Mouse (Mus musculus): ENCODE results near the gene Pdzd7. TPM values are rescaled to one million over a fixed set of nuclear protein-coding genes. Genes with fewer than 3 reads are reported as not detected.

Pdzd7 gene
- total and polyA plus RNA-seq, 2 experiments from 2014 or later: 1.9 to 7.7 TPM

DNA sequence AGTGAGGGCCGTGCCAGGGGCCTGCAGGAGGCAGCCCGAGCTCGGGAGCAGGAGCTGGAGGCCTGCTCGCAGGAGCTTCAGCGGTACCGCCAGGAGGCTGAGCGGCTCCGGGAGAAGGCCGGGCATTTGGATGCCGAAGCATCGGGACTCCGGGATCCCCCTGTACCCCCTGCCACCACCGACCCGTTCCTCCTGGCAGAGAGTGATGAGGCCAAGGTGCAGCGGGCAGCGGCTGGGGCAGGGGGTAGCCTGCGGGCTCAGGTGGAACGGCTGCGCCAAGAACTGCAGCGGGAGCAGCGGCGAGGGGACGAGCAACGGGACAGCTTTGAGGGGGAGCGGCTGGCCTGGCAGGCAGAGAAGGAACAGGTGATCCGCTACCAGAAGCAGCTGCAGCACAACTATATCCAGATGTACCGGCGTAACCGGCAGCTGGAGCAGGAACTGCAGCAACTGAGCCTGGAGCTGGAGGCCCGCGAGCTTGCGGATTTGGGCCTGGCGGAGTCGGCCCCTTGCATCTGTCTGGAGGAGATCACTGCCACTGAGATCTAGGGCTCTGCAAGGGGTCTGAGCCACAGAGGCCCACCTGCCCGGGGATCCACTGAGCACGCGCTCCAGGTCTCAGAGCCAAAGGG lies 19.5 kb downstream of the Pdzd7 start:
- 91% methylated on average over 37 of the region's 37 CpGs for WGBS
- ATAC-seq (no peak), DNase-seq (ENCODE audit: low spot score) (no peak)
- Histone ChIP-seq H3K4me3 (ENCODE audit: low read length) (no peak overlapping the region), H3K36me3 (ENCODE audit: insufficient read depth, low read length) (peaks cover 21% of the 10 kb centered on the region), H3K9ac (replicated peaks; ENCODE audit: low read length) (no peak overlapping the region), H3K4me1 (ENCODE audit: insufficient read depth, low read length) (peaks cover 8% of the 10 kb centered on the region), H3K27me3 (ENCODE audit: insufficient read depth, low read length) (no peaks in the 10 kb centered on the region), H3K4me2 (ENCODE audit: low read depth, low read length) (no peak overlapping the region), H3K27ac (no peak overlapping the region), H3K9me3 (ENCODE audit: low read length) (no peaks in the 10 kb centered on the region)
- no peak for TF ChIP-seq CTCF (IDR thresholded peaks at IDR 0.05; ENCODE audit: low read depth)

DNA sequence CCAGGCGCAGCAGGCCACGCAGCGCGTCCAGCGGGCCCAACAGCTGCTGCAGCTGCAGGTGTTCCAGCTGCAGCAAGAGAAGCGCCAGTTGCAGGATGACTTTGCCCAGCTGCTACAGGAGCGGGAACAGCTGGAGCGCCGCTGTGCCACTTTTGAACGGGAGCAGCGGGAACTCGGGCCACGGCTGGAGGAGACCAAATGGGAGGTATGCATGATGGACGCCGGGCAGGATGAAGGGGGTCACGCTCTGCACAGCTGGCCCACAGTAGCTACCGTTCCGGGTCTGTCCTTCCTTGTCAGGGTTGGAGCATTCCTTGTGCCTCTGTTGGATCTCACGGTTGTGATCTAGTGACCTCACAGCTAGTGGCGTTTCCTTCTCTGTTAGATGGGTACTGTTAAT lies 20.7 kb downstream of the Pdzd7 start:
- H3K4me3 ChIP-seq (ENCODE audit: low read length): no peak overlapping the region
- 79% methylated on average over 20 of the region's 20 CpGs for WGBS
- no peak overlapping the region for H3K27ac ChIP-seq
- DNase-seq (ENCODE audit: low spot score) (no peak), ATAC-seq (no peak)
- H3K9me3 ChIP-seq (ENCODE audit: low read length): no peaks in the 10 kb centered on the region
- no peaks in the 10 kb centered on the region for H3K27me3 ChIP-seq (ENCODE audit: insufficient read depth, low read length)
- peaks cover 21% of the 10 kb centered on the region for H3K36me3 ChIP-seq (ENCODE audit: insufficient read depth, low read length)
- H3K4me2 ChIP-seq (ENCODE audit: low read depth, low read length): no peak overlapping the region
- no peak overlapping the region for H3K9ac ChIP-seq (replicated peaks; ENCODE audit: low read length)
- TF ChIP-seq CTCF (IDR thresholded peaks at IDR 0.05; ENCODE audit: low read depth): no peak
- no peaks in the 10 kb centered on the region; the same call in 1 of the 2 replicates for H3K4me1 ChIP-seq (ENCODE audit: insufficient read depth, low read length)

DNA sequence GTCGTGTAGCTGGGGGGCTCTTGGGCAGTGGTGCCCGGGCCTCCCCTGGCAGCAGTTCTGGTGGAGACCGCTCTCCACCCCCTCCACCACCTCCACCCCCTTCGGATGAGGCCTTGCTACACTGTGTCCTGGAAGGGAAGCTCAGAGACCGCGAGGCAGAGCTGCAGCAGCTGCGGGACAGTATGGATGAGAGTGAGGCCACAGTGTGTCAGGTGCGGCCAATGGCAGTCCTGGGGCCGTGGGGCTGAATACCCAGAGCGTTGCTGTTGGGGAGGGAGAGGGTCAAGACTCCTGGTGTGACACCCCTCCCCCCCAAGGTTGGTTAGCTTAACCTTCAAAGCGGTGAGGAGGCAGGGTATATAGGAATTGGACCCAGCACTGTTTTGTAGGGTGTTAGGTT lies 21.5 kb downstream of the Pdzd7 start:
- DNase-seq (ENCODE audit: low spot score): no peak
- no peaks in the 10 kb centered on the region for H3K9me3 ChIP-seq (ENCODE audit: low read length)
- no peak for TF ChIP-seq CTCF (IDR thresholded peaks at IDR 0.05; ENCODE audit: low read depth)
- H3K4me2 ChIP-seq (ENCODE audit: low read depth, low read length): no peak overlapping the region
- 85% methylated on average over 11 of the region's 11 CpGs for WGBS
- no peaks in the 10 kb centered on the region for H3K27me3 ChIP-seq (ENCODE audit: insufficient read depth, low read length)
- H3K9ac ChIP-seq (replicated peaks; ENCODE audit: low read length): no peak overlapping the region
- H3K4me3 ChIP-seq (ENCODE audit: low read length): no peak overlapping the region
- no peak for ATAC-seq
- H3K36me3 ChIP-seq (ENCODE audit: insufficient read depth, low read length): peaks cover 21% of the 10 kb centered on the region
- H3K4me1 ChIP-seq (ENCODE audit: insufficient read depth, low read length): peaks cover 4% of the 10 kb centered on the region
- no peak overlapping the region for H3K27ac ChIP-seq

DNA sequence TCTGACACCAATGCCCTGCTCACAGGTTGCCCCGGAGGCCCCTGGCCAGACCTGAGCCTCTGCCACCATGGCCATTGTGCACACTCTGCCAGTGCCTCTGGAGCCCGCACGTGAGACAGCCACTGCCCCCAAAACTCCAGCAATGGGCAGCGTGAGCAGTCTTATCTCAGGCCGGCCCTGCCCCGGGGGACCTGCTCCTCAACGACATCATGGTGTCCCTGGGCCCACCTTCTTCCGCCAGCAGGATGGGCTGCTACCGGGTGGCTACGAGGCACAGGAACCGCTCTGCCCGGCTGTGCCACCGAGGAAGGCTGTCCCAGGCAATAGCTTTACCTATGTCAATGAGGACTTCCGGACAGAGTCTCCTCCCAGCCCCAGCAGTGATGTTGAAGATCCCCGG lies 24.2 kb downstream of the Pdzd7 start:
- Histone ChIP-seq H3K9me3 (ENCODE audit: low read length) (no peaks in the 10 kb centered on the region), H3K4me3 (ENCODE audit: low read length) (no peak overlapping the region), H3K27ac (no peak overlapping the region), H3K9ac (replicated peaks; ENCODE audit: low read length) (peak overlapping the region; percentile 28; the same call in 1 of the 2 replicates), H3K4me2 (ENCODE audit: low read depth, low read length) (no peak overlapping the region), H3K36me3 (ENCODE audit: insufficient read depth, low read length) (peaks cover 17% of the 10 kb centered on the region), H3K4me1 (ENCODE audit: insufficient read depth, low read length) (peaks cover 17% of the 10 kb centered on the region), H3K27me3 (ENCODE audit: insufficient read depth, low read length) (no peaks in the 10 kb centered on the region)
- no peak for ATAC-seq
- WGBS: 89% methylated on average over 15 of the region's 15 CpGs
- no peak for DNase-seq (ENCODE audit: low spot score)
- TF ChIP-seq CTCF (IDR thresholded peaks at IDR 0.05; ENCODE audit: low read depth): no peak

DNA sequence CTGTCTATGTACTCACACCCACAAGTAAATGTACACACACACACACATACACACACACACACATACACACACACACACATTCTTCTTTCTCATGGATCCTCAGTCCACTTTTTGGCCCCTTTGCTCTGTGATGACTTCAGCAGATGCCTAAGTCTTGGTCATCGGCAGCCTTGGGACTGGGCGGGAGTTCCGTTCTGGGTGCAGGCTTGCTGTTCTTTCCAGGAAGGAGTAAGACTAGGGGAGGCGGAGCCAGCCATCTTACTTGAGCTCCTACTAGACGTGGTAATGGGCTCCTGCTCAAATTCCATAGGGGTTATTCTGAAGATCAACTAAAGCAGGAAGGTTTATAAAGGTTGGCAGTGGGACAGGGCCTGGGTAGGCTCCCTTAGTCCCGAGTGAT lies 25.2 kb downstream of the Pdzd7 start:
- no peak for DNase-seq (ENCODE audit: low spot score)
- peaks cover 27% of the 10 kb centered on the region for H3K4me1 ChIP-seq (ENCODE audit: insufficient read depth, low read length)
- no peak overlapping the region for H3K9ac ChIP-seq (replicated peaks; ENCODE audit: low read length)
- H3K4me2 ChIP-seq (ENCODE audit: low read depth, low read length): peak overlapping the region; percentile 17; the same call in 1 of the 2 replicates
- H3K4me3 ChIP-seq (ENCODE audit: low read length): no peak overlapping the region
- no peaks in the 10 kb centered on the region for H3K9me3 ChIP-seq (ENCODE audit: low read length)
- H3K27ac ChIP-seq: no peak overlapping the region
- no peaks in the 10 kb centered on the region for H3K27me3 ChIP-seq (ENCODE audit: insufficient read depth, low read length)
- H3K36me3 ChIP-seq (ENCODE audit: insufficient read depth, low read length): peaks cover 6% of the 10 kb centered on the region; the same call in 1 of the 2 replicates
- no peak for ATAC-seq
- 64% methylated on average over 6 of the region's 6 CpGs for WGBS
- no peak for TF ChIP-seq CTCF (IDR thresholded peaks at IDR 0.05; ENCODE audit: low read depth)

DNA sequence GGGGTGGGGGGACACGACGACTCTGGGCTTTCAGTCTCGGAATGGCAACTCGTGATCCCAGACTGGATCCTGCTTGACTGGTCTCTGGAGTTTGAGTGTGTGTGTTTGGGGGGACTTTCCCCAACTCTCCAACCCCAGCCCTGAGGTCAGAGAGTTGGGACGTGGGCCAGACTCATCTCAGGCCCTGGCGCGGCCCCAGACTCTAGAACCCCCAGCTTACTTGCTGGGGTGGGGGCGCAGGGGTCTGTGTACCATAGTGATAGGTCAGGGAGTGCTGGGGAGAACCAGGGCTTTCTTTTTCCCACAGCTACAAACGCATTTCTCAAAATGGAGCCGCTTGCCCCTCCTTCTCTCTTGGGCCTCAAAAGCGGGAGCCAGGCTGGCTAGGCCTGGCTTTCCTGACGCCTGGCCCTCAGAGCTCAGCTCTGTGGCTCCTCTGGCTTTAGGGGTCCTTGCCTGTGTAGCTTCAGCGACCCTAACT lies 27.1 kb downstream of the Pdzd7 start:
- WGBS: under 1% methylated on average over 11 of the region's 13 CpGs
- no peak for TF ChIP-seq CTCF (IDR thresholded peaks at IDR 0.05; ENCODE audit: low read depth)
- Histone ChIP-seq H3K4me2 (ENCODE audit: low read depth, low read length) (peak overlapping the region; percentile 83), H3K36me3 (ENCODE audit: insufficient read depth, low read length) (peaks cover under 1% of the 10 kb centered on the region; the same call in 1 of the 2 replicates), H3K9ac (replicated peaks; ENCODE audit: low read length) (peak overlapping the region; percentile 75), H3K27me3 (ENCODE audit: insufficient read depth, low read length) (no peaks in the 10 kb centered on the region; the same call in 1 of the 2 replicates), H3K27ac (peak overlapping the region; percentile 93), H3K9me3 (ENCODE audit: low read length) (no peaks in the 10 kb centered on the region), H3K4me3 (ENCODE audit: low read length) (peak overlapping the region; percentile 69), H3K4me1 (ENCODE audit: insufficient read depth, low read length) (peaks cover 31% of the 10 kb centered on the region)
- peak; percentile 5; the same call in 1 of the 2 replicates for ATAC-seq
- DNase-seq (ENCODE audit: low spot score): peak; percentile 46

DNA sequence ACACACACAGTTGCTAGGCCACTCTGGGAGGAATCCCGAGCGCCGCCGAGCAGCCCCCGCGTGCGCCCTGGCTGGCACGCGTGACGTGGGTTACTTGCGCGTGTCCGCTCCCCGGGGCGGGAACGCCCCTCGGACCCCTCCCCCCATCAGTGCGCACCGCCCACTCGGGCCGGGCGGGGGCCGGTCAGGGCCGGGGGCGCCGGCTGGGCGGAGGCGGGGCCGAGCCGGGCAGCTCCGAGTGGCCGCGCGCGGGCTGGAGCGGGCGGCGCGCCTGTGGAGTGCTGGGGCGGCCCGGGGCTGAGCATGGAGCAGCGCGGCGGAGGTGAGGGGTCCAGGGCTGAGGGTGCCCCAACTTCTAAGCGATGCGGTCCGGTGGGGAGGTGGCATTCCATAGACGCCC lies 27.6 kb downstream of the Pdzd7 start:
- no peak for TF ChIP-seq CTCF (IDR thresholded peaks at IDR 0.05; ENCODE audit: low read depth)
- no peaks in the 10 kb centered on the region; the same call in 1 of the 2 replicates for H3K36me3 ChIP-seq (ENCODE audit: insufficient read depth, low read length)
- no peaks in the 10 kb centered on the region; the same call in 1 of the 2 replicates for H3K27me3 ChIP-seq (ENCODE audit: insufficient read depth, low read length)
- peak overlapping the region; percentile 93 for H3K27ac ChIP-seq
- no peaks in the 10 kb centered on the region for H3K9me3 ChIP-seq (ENCODE audit: low read length)
- peaks cover 31% of the 10 kb centered on the region for H3K4me1 ChIP-seq (ENCODE audit: insufficient read depth, low read length)
- peak; percentile 79 for ATAC-seq
- H3K4me3 ChIP-seq (ENCODE audit: low read length): peak overlapping the region; percentile 69
- WGBS: under 1% methylated on average over 45 of the region's 48 CpGs
- H3K9ac ChIP-seq (replicated peaks; ENCODE audit: low read length): peak overlapping the region; percentile 75
- peak overlapping the region; percentile 83 for H3K4me2 ChIP-seq (ENCODE audit: low read depth, low read length)
- peak; percentile 92 for DNase-seq (ENCODE audit: low spot score)
